Mouse (Mus musculus) R1 (cell line): ENCODE measurements around the gene Gm27027.

Experiments used
- DNase-seq: peaks from one replicate; pipeline ENCODE4 v3.0.0-alpha.2; 2018; ENCODE audit warnings: low read depth, low spot score

Gene Gm27027

DNA sequence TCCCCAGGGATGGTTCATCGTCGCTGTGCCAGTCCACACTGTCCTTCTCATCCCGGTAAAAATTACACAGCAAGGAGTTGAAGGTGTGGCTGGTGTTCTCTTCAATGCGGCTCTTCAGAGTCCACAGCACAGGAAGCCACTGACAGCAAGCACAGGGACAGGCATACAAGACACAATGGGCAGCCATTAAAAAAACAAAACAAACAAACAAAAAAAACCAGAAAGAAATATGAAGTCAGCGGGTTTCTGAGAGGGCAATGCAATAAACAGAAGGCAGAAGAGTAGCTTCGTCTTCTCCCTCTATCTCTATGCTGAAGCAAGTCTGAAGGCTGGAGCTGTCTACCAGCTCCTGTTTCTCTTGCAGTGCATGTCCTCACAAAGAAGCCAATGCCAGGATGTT is at the start of gene Gm27027:
Gm27027 (minus strand) TSS at position 101 of the 400 bp plus-strand sequence.
- DNase-seq, result no peak

DNA sequence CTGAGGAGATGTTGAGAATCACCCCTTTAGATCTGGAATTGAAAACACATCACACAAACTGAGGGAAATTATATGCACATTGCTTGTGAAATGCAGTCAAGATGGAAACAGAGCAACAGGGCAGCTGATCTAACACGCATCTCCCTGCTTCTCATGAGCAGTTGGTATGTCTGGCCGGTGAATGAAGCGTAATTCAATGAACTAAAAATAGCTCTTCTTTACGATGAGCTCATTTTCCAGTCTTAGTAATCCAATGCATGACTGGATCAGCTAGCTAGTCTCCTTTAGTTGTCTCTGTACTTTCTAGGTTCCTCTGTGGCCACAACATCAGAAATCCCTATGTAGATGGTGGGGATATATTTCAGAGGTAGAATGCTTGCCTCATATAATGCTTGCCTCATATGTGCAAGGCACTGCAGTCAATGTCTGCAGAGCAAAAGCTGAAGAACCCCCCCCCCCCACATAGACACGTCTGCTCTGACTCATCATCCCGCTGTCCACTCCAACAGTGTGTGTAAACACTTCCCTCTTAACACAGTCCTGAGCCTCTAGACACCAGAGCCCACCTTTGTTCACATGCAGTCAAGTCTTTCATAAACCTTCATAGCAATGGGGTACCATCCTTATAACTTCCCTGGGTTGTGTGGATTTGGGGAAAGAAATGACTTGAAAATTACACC is 49.4 kb upstream of the Gm27027 start:
- DNase-seq, result no peak

DNA sequence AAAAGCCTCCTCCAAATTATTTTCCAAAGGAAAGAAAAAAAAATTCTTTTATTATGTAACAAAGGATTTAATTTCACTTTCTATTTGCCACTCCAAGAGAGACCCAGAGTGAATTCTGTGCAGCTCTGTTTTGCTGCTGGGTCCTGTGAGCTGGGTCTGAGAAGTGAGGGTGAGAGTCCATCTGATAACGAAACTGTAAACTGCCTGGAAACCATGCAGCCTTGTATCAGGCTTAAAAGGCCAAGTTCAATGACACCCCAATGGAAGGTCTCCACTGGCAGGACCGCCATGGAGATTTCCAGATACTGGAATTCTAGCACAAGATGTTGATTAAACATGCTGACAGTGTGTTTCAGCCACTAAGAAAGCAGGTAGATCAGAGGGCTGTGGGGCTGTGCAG is 48.0 kb upstream of the Gm27027 start:
- no peak for DNase-seq

DNA sequence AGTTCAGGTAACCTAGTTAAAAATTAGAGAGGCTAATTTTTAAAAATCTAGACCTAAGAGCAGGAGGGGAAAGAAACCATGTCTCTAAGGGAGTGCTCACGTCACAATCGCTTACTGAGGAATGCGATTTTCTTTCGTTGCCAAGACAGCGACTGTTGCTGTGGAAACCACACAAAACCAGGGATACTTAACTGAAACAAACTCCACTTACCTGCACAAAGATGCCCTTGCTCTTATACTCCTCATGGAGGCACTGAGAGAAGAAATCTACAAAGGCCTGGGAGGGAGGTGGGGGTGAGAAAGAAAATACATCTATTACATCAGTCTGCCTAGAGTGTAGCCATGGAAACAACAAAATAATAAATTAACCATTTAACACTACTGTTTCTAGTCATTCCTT is 47.5 kb upstream of the Gm27027 start:
- peak; percentile 70 for DNase-seq

DNA sequence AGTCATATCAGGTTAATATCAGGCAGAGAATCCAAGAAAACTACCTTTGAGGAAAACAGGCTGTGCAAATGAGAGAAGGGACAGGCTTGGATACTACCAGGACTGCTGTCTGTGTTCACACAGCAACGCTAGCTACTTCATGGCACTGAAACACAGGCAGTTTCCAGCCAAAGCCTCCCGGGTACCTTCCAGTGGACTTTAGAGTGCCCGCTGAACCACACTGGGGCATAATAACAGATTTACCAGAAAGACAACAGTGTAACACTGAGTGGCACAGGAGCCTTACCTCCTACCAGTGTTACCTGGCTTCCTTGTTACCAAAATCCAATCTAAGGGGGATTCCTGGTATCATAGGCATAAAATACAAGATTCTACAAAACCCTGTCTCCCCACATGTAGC is 46.3 kb upstream of the Gm27027 start:
- DNase-seq, result no peak

DNA sequence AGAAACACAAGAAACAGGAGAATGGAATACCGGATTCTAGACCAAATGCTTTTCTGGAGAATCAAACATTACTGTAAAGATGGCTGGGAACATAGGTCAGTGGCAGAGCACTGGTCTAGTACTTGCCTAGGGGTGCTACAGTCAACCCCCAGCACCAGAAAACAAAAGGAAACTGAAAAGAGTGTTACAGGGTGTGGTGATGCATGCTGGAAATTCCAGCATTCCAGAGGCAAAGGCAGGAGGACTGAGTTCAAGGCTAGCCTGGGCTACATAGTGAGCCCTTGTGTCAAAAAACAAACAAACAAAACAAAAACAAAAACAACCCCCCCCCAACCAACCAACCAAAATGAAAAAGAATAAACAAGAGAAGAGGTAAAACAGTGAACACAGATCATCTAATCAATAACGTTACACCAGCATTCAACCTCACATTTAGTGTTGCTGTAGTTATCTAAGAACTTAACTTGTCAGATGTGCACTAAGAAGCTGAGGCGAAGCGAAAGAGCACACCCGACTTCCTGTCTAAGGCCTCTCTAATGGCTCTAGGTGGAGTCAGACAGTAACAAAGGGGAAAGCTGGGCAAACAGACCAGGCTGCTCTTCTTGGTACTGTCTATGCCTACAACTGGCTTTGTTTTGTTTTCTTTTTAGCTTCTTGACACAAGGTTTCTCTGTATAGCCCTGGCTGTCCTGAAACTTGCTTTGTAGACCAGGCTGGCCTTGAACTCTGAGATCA is 44.4 kb upstream of the Gm27027 start:
- peak; percentile 91 for DNase-seq

DNA sequence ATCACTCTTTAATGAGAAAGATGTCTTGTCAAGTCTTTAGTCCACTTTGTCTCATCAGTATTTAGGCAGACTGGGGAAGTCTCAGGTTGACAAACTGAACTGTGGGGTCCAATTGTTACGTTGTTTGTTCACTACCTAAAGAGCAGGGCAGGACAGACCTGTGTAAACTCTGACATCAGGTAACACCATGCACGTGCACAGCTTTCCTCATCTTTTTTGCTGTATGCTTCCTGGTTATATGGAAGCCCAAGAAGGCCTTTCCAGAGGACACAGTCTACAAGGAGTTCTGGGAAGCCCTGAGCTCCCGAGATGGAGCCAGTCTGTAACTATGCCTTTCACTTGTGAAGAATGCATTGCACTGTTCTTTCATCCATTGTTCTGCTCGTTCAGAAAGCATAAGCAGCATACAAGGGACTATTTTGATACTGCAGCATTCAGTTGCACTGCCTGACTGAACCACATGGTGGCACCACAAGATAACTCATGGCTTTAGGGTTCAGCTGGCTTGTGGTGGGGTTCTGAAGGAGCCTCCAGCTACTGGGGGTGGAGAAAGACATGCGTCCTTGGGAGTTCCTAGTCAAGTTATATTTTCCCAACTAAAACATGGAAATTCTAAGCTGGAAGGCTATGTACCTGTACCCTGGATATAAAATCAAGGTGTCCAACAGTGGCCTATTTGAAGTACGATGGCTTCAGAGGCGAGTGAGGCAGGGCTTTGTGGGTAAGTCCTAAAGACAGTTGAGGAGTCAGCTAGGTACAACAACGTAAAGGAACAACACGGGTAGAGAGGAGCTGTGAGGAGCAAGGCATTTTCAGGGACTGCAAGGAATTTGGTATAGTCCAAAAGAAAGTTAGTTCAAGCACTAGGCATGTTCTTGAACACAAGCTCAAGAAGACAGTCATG is 39.5 kb upstream of the Gm27027 start:
- peak; percentile 70 for DNase-seq

DNA sequence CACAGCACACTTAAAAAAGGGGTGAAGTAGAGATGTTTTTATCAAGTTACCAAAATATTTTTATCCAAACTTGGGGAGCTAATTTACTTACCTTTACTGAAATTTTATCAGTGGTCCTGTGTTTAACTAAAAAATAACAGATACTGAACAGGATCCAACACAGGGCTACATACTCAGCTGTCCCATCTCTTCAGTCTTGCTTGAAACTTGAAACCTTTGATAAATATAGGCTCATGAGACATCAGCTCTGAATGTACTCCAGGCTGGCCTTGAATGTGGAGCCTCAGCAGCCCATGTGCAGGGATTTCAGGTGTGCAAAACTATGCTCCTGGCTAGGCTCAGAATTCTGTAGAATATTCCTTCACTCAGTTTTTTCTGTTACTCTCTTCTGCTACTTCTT is 34.4 kb upstream of the Gm27027 start:
- no peak for DNase-seq

DNA sequence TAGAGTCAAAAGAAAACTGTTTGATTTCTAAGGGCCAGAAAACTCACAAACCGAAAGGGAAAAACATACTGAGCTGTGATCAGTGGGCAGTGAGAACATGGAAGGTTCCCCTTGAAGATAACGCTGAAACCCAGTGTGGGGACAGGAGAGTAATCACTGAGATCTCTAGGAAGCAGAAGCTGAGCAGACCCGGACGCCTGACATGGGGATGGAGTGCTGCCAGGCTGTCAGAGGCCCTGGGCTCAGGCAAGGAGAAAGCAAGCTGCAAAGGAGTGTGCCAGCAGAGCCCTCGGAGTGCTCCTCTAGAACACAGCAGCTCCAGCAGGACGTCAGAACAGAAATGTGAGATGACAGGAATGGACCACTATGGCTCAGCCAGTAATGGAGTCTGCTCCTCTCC is 28.5 kb upstream of the Gm27027 start:
- DNase-seq, result no peak

DNA sequence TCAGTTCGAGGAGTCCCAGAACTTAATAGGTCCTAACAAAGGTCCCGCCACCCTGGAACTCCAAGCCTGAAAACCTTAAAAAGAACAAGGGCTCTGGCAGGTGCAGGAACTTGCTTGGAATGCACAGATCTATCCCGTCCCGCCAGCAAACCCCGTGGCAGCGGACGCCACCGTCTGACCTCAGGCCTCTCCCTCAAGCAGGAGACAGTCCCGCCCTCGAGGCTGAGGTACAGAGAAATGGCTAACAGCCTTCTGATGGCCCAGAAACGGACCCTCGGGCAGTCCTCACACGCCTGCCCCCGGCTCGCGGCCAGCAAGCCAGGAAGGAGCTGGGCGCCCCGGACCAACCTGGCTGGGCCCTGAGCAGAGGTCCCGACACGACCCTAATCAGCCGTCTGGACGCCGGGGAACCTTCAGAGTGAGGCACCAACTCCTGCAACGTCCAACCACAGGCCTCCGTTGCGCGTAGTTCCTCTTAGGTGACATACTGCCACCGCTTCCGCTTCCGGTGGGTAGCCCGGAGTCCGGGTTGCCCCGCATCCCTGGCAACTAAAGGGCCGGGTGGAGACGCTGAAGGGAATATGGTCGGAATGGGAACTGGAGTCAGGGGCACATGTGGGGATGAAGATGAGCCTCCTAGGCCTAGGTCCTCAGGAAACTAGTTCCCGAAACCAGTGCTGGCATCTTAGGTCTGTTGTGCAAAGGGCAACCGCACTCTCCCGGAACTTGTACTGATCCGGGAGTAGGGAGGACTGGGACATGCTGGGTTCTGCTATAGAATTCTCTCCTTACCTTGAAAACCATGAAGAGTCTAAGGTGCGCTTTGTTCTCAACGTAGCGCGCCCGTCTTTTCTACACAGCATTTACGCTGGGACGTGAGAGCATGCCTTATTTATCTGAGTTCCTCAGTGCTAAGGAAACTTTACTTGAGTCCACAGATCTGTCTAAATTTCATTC is 14.5 kb upstream of the Gm27027 start, which contains the start of gene Alkbh3:
Alkbh3 (minus strand) TSS at position 473 of the 957 bp plus-strand sequence.
- peak; percentile 97 for DNase-seq

DNA sequence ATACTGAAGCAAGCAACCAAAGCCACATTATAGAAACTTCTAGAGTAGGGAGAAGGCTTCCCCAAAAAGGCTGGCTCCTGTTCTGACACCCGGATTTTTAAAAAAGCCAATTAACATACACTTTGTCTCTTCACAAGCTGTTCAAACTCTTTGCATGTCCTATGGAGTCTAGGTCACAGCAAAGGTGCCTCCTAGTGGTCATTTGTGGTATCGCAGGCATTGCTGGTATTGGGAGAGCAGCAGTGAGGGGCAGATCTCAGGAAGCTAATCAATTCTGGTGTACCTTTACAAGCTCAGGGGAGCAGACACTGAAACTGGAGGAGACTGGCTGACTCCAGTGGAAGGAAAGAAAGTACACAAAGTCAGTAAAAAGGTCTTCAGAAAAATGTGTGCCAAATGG is 6.2 kb upstream of the Gm27027 start:
- DNase-seq, result peak; percentile 88

DNA sequence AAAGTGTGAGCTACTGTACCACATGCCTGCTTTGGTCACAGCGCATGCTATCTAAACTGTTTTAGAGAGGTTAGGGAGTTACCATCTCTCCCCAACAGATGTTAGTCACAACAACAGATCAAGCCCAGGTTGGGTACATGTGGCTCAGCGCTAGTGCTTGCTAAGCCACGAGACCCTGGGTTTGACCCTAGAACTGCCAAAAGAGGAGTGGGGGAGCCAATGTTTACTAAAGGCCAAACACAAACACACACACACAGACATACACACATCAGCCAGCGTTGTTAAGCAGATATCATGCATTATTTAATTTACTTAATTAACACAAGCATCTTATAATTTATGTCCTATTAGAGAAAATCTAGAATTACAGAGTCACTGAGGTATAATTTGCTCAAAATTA is 5.8 kb upstream of the Gm27027 start:
- DNase-seq, result no peak

DNA sequence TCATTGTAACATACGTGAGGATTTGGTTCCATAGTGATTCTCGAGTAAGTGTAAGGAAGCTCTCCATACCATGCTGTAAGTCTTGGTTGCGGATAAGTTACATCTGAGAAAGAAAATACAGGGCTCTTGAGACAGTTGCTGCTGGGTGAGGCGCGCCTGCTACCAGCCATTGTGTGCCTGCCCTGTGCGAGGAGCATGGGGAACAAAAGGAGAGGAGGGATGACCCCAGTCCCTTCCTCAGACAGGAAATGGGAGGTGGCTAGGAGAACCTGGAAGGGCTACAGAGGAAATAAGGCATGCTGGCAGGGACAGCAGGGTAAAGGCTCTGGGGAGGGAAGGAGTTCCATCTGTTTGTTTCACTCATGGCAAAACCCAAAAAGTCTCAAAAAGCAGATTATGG is 5.3 kb upstream of the Gm27027 start:
- peak; percentile 88 for DNase-seq

DNA sequence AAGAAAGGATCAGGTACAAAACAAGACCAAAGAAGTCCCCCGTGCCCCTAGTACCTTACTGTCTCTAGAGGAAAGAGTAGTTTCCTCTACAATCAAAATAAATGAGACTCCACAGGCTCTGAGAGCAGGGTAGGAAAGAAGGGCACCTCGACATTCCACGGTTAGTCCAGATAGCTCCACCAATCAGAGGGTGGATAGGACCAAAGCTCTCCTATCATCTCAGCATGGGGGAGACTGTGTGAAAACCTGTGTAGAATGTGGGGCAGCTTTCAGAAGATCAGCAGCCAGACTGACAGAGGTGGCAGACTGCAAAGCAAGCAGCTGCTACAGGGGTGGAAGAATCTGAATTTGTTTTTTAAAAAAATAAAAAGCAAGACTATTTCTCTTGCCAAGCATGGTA is 3.3 kb downstream of the Gm27027 start:
- DNase-seq, result peak; percentile 16

DNA sequence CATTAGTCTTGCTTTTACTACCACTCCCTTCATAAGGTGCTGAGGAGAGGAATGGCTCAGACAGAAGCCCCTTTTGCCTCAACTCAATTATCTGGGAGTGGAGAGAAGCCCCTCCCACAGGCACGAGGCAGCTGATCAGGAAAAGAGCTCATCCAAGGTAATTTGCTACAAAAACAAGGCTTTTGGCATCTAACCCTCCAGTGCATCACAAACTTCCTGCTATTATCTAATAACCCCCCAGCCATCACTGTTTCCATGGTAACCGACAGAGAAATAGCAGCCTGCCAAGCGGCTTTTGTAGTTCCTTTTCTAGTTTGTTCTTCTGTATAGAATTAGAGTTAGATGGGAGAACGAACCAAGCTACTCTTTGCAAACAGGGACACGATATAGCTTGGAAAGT is 3.9 kb downstream of the Gm27027 start:
- DNase-seq, result no peak

DNA sequence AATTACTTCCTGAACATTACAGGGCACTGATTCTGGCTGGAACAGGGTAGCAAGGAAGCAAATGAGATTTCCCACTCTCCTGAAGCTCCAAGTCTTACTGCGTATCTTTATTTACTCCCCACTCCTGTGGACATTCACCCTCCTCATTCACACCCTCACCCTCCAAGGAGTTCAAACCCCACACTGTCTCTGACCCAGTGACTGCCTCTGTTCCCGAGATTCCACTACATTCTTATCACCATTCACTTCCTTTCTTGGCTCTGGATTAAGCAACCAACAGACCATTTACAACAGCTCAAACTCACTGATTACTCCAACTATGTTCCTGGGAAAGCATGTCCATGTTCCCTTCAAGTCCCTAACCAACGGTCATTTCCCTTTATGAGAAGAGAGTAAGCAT is 4.8 kb downstream of the Gm27027 start:
- no peak for DNase-seq

DNA sequence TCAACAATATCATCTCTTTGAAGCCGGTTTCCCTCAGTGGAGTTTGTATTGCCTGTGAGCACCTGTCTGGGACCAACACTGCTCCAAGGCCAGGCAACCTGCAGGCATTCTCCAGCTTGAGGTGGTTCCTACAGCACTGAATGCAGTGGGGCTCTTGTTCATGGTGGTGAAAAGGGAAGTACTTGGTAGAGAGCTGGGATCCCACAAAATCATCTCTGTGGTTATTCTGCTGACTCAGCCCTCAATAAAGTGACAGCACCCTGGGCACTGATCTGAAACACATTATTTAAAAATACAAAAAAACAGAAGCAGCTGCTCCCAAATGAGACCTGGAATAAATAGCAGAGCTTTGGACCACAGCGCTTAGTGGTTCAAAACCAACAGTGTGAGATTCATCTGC is 7.7 kb downstream of the Gm27027 start:
- DNase-seq, result no peak

DNA sequence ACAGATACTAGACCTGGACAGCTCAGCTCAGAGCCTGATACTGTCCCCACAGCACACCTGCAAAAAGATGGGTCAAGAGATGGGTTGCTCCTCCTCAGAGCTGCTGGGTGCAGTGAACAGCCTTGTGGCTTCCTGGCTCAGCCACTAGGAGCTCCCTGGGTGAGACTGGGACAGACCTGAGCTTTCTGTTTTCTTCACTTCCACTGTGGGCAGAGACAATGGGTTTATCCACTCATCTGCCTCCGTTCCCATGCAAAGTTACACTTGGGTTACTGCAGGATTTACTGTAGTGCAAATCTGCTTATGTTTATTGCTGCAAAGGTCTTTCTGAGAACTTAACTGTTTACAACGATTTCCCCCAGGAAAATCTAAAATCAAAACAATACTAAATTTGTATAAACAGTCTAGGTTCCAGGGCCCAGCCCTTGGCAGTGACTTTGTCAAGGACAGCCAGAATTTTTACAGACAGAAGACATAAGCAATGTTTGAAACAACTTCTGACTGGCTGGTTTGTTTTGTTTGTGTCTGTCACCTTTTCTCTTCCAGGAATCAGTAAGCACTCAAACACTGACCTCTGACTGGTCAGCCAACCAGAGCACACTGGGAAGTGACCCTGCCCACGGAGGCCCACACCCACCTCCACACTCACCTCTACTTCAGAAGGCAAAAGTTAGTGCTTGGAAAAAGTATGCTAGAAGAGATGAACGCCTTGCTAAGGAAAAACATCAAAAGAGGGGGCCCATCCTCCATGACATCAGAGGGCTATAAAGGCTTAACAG is 13.5 kb downstream of the Gm27027 start:
- DNase-seq, result no peak

DNA sequence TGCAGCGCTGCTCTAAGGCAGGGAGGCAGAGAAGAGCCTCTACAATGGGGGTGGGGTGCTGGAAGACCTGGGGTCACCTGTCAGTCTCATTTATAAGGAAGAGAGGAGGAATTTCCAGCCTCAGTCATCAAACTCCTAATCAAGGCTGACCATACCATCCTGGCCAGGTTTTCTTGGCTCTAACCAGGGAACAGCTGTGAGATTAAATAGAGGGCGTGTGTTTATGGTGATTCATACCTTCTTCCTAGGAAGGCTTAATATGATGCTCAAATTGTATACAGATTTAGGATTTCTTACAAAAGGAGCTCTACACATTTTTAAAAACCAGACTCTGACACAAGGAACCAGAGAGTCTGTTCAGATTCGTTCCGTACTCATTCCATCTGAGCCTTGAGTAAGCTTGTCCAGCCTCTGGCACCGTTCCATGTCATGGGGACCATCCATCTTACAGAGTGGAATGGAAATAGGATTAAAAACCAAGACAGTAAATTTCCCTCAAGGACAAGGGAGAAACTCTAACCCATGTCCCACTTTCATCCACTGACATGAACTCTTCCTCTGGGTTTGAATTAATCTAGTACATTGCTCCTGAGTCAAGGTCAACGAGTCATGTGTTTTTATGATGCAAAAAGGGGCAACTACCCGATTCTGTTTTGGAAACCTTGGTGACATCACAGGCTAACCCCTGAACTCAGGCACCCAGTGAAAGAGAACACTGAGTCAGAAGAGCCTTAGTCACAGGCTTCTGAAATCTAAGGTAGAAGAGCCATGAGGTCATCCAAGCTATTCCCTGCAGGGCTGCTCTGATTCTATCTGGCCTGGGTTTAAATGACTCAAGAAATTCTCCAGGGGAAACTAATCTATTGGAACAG is 16.7 kb downstream of the Gm27027 start:
- DNase-seq, result no peak
